Mouse (Mus musculus): Measurements from ENCODE around the gene Olfr749.
"Not testable (repeated sequence)": the region's sequence is repeated elsewhere in the genome, so short reads cannot be mapped to it uniquely, and the experiment has no call there.

The Olfr749 gene

DNA sequence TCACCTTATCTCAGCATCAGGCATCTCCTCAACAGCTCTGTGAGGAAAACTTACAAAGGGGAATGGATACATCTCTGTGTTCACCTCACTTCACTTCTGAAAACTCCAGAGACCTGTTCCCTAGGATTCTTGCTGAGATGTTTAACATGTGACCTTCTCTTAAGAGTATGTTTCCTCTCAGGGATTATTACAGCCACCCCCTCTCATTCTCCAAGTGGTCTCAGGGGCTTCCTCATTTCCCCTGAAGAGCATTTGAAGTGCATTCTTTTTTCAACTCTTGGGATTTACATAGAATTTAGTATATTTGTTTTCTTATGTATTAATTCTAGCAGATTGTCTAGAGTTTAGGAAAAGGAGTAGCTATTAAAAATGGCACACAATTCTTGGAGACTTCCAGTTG is at the start of gene Olfr749:
Gene Olfr749 (minus strand): TSS at position 101 of the 400 bp plus-strand sequence.
- DNase-seq (ENCODE audit: low spot score in 2 of 2): no peak

DNA sequence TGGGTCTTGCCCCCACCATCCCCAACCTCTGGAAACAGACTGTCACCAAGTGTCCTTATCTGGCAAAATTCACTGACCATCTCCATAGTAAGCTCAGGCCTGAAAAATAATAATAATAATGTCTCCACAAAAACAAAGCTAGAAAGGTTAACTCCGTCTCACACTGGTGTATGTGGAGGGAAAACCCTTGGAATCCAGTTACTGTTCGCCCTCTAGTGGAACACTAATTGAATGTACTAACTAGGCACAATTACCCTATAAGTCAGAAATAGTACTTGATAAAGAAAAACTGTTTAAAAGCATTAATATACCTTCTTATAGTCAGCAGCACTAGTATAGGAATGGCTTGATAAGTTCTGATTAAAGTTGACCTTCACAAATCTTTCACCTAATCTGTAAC is 43.3 kb upstream of the Olfr749 start:
- DNase-seq (ENCODE audit: low spot score in 2 of 2): no peak

DNA sequence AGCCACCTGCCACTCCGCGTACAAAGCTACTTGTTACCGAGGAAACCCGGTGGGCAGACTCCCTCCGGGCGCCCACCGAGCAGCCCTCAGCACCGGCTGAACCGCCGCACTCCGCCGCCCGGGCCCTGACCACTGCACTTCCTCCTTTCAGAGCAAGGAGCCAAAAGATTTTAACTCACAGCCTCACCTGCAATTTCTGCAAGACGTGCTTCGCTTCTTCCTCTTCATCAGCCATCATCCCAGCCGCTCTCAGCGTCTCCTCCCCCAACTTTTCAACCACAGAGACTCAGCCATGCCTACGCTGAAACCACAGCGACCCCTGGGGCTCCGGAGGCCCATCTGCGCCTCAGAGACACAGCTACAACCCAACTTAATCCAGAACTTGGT is 40.4 kb upstream of the Olfr749 start, which contains the start of gene Ttc5:
Gene Ttc5 (minus strand): TSS at position 269 of the 387 bp plus-strand sequence.
- peak; percentile 79 to 85 for DNase-seq (ENCODE audit: low spot score in 2 of 2)

DNA sequence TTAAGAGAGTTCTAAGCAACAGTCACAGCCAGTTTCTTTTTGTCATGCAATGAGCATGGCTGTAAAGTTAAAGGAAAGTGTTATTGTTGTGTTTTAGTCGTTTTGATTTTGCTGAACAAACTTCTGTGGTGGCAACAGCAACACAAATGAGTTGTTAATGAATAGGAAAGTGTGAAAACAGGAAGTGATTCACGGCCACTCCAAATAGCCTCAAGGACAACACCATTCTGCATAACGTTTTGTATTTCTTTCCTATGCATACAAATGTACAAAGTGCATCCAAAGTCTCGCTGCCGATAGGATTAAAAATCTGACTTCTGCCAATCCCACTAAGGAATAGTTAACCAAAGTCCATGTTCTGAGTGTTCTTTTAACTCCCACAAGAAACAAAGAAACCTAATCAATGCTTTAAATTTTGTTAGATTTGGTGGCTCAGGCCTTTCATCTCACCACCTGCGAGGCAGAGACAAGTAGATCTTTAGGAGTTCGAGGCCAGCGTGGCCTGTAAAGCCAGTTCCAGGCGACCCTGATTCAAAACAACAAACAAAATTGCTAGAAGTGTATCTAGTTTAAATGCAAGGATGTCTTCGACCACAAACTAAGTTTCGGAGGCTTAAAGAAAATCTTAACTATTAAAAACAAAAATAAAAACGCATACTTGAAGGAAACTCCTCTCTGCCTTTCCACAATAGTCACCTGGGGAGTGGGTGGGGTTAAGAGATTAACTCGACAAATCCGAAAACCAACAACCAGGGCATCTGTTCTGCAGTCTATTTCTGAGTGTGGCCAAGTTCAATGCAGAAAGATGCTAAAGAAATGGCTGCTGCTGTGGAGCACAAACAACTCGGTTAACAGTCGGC is 39.7 kb upstream of the Olfr749 start:
- DNase-seq (ENCODE audit: low spot score in 2 of 2): no peak

DNA sequence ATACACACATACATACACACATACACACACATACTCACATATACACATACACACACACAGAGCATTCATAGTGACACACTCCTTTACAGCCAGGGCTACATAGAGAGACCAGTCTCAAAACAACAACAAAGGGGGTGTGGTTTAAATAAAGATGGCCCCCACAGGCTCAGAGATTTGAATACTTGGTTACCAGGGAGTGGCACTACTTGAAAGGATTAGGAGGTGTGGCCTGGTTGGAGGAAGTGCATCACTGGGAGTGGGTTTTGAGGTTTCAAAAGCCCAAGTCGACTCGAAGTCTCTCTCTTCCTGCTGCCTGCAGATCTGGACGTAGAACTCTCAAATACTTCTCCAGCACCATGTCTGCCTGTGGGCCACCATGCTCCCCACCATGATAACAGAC is 37.3 kb upstream of the Olfr749 start:
- DNase-seq (ENCODE audit: low spot score in 2 of 2): no peak

DNA sequence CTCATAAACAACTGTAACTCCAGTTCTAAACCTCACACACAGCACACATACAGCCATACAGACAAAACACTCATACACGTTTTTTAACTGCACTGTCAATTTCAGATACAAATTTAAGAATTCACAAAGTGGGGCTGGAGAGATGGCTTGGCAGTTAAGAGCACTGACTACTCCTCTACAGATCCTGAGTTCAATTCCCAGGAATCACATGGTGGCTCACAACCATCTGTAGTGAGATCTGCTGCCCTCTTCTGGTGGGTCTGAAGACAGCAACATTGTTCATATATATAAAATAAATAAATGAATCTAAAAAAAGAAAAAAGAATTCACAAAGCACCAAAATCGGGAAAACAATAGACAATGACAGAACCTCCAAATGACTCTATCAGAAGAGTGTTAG is 26.4 kb upstream of the Olfr749 start:
- DNase-seq (ENCODE audit: low spot score in 2 of 2): no peak

DNA sequence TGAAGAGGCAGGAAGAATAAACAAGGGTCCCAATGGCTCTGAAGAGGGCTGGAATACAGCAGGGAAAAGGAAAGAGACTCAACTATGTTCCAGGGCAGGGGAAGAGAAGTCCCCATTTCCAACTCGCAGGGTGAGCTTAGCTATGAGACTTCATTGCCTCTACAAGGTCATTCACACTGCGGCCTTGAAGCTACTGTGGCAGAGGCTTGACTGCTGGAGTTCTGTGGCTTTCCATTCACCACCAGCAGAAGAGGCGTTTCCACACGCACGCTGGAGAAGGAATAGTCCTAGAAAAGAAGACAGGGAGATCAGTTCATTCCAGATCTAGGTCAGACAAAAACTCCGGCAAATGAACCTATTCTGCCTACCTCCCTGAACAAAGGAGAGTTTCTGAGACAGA is 20.8 kb upstream of the Olfr749 start:
- DNase-seq (ENCODE audit: low spot score in 2 of 2): no peak

DNA sequence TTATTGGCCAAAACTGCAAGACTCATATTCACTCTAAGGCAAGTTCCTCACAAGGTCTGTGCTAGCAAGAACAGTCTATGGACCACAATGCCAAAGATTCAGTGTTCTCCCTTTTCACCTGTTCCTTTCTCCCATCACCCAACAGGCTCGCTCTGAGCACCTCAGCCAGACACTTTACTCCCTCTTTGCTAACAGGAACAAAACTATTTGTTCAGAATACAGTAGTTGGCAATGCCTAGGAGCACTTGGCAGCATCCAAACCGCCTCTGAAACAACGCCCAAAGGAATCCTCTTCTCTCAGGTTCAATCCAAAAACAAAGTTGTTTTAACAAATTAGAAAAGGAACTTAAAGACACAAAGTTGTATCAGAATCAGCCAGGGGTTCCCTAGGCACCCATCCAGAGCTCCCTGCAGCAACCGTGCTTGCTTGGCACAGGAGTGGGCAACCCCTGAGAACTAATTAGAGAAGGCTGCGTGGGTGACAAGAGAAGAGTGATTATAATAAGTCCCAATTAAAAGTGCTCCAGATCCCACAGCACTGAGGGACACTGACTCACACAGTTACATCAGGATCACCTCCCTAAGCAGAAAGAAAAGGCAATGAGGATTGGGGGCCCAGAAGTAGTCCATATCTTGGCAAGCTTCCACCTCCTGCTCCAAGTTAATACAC is 13.7 kb upstream of the Olfr749 start:
- DNase-seq (ENCODE audit: low spot score in 2 of 2): peak; percentile 14 to 30

DNA sequence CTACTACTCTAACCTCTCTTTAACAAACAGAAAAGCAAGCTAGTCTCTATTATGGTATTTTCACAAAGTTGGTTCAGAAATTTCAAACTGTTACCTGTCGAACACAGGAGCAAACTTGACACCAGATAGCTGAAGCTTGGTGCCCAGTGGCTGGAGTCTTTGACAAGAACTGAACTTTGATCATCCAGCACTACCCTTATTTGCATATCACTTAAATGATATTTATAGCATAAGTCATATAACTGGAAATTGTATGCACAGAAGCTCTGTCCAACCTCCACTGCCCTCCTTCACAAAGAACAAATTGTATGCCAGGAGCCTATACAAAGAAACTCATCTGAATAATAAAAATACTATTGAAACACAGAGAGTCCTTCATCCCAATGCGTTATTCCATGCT is 3.3 kb downstream of the Olfr749 start:
- no peak for DNase-seq (ENCODE audit: low spot score in 2 of 2)

DNA sequence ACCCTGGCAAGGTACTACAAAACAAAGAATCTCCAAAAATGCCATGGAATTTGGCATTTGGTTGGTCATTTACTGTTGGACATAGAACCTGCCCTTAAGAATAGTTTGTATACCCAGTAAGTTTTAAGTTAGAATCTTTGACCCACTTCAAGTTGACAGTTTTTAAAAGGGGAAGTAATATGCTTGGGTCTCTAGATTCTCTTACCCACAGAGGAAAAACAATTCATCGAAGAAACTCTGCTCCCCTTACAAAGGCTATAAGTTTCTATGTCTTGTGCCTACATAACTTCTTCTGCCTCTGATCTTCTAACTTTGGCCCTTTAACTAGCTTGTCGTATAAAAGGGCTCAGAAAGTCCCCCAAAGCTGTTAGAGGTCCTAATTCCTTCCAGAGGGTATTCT is 4.6 kb downstream of the Olfr749 start:
- no peak for DNase-seq (ENCODE audit: low spot score in 2 of 2)

DNA sequence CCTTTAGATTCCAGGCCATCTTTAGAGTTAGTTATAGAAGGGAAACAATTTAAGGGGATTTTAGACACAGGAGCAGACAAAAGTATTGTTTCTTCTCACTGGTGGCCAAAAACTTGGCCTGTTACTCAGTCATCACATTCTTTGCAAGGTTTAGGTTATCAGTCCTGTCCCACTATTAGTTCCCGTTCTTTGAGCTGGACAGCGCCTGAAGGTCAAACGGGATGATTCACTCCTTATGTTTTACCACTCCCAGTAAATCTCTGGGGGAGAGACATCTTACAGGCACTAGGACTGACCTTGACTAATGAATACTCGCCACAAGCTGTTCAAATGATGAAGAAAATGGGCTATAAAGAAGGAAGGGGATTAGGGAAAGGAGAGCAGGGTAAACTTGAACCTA is 22.5 kb downstream of the Olfr749 start:
- not testable (repeated sequence) for DNase-seq (ENCODE audit: low spot score in 2 of 2)

DNA sequence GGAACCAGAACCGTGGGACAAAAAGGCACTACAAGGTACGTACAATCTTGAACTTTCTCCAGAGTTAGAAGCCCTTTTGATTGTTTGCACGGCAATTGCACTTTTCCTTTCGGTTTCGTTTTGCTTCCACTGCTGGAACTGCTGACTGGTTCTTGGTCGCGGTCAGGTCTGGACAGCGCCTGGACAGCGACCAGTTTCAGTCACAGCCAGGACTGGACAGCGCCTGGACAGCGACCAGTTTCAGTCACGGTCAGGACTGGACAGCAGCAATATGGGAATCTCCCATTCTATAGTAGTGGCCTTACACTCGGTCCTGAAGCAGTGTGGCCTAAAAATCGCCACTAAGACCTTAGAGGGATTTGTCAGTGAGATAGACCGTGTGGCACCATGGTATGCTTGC is 25.0 kb downstream of the Olfr749 start:
- not testable (repeated sequence) for DNase-seq (ENCODE audit: low spot score in 2 of 2)

DNA sequence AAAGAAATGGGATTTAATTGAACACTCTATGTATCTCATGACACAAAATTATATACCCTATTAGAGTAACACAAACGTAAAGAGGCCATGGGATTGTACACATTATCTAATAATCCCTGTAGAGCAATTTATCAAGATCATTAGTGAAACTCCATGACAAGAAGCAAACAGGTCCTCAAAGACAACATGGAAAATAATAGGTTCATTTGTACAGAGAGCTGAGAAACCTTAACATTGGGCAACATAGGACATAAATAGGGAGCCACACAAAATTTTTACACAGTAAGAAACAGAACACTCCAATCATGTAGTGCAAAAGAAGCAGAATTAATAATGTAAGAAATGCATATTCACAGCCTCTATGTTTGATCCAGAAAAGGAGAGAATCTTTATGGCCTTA is 37.8 kb downstream of the Olfr749 start, which contains the start of gene Olfr748:
Gene Olfr748 (plus strand): TSS at position 301 of the 400 bp plus-strand sequence.
- DNase-seq (ENCODE audit: low spot score in 2 of 2): no peak

DNA sequence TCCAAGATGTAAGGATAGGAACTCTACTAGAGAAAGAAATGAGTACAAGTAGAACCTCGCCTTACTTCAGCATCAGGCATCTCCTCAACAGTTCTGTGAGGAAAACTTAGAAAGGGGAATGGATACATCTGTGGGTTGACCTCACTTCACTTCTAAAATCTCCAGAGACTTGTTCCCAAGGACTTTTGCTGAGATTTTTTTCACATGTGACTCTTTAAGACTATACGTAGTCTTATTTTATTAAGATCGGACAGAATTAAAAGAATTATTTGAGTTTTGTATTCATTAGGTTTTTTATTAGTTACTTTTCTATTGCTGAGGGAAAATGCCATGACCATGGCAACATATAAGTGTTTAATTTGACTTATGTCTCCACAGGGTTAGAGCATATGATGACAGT is 51.8 kb downstream of the Olfr749 start, which contains the start of gene Olfr747:
Gene Olfr747 (minus strand): TSS at position 101 of the 400 bp plus-strand sequence.
- no peak for DNase-seq (ENCODE audit: low spot score in 2 of 2)
